Mouse (Mus musculus) C2C12 (cell line): ENCODE measurements around the gene Ppp2r5c. TPM values are rescaled to one million over a fixed set of nuclear protein-coding genes. Genes with fewer than 3 reads are reported as not detected.

ENCODE experiments used
- H3K27me3 ChIP-seq: one replicate; pipeline ENCODE4 v1.6.1; 2011; ENCODE audit not compliant: control insufficient read depth, insufficient read depth, insufficient read length
- H3K36me3 ChIP-seq: one replicate; pipeline ENCODE4 v1.6.1; 2011; ENCODE audit not compliant: control insufficient read depth, insufficient read depth
- H3K4me3 ChIP-seq: one replicate; pipeline ENCODE4 v1.5.1; 2011; ENCODE audit warnings: mild to moderate bottlenecking, control low read depth; ENCODE audit not compliant: poor library complexity, insufficient read depth, severe bottlenecking
- H3K79me2 ChIP-seq: one replicate; pipeline ENCODE4 v1.6.1; 2011; ENCODE audit not compliant: control insufficient read depth, insufficient read depth
- H3K79me3 ChIP-seq: one replicate; pipeline ENCODE4 v1.6.1; 2011; ENCODE audit warnings: low read depth, control low read depth
- H3ac ChIP-seq: one replicate; pipeline ENCODE3; 2011; ENCODE audit warnings: low read depth; ENCODE audit not compliant: control insufficient read depth, insufficient read length
- CEBPB ChIP-seq: IDR thresholded peaks from one replicate; pipeline ENCODE4 v1.6.1; 2011; ENCODE audit warnings: low read depth, mild to moderate bottlenecking, control low read depth, moderate library complexity
- CTCF ChIP-seq: IDR thresholded peaks from one replicate; pipeline ENCODE4 v1.5.1; 2011; ENCODE audit not compliant: control insufficient read depth, insufficient read depth, insufficient read length
- FOSL1 ChIP-seq: IDR thresholded peaks from one replicate; pipeline ENCODE4 v1.8.0; 2011; ENCODE audit warnings: mild to moderate bottlenecking, low read length; ENCODE audit not compliant: poor library complexity, insufficient read depth, severe bottlenecking
- MAX ChIP-seq: IDR thresholded peaks from one replicate; pipeline ENCODE4 v1.6.1; 2011; ENCODE audit warnings: mild to moderate bottlenecking, control low read depth
- MYOD1 ChIP-seq: IDR thresholded peaks from one replicate; pipeline ENCODE4 v1.6.1; 2011; ENCODE audit warnings: low read depth; ENCODE audit not compliant: control insufficient read depth, insufficient read length
- MYOG ChIP-seq: IDR thresholded peaks from one replicate; pipeline ENCODE4 v1.6.1; 2011; ENCODE audit not compliant: control insufficient read depth, insufficient read length; ENCODE audit errors: extremely low read depth
- USF1 ChIP-seq: IDR thresholded peaks from one replicate; pipeline ENCODE4 v1.6.1; 2011; ENCODE audit warnings: low read depth, mild to moderate bottlenecking, control low read depth, moderate library complexity
- polyA plus RNA-seq: library from polyadenylated mRNA; unstranded; fragments of >200 nt; fragmentation: generic; extraction: Trizol; gene quantifications from one replicate; pipeline ENCODE4 v1.2.1, GENCODE M21; 2012; ENCODE audit warnings: missing spikeins

The Ppp2r5c gene
- polyA plus RNA-seq, 1 experiment = 35.5 TPM

DNA sequence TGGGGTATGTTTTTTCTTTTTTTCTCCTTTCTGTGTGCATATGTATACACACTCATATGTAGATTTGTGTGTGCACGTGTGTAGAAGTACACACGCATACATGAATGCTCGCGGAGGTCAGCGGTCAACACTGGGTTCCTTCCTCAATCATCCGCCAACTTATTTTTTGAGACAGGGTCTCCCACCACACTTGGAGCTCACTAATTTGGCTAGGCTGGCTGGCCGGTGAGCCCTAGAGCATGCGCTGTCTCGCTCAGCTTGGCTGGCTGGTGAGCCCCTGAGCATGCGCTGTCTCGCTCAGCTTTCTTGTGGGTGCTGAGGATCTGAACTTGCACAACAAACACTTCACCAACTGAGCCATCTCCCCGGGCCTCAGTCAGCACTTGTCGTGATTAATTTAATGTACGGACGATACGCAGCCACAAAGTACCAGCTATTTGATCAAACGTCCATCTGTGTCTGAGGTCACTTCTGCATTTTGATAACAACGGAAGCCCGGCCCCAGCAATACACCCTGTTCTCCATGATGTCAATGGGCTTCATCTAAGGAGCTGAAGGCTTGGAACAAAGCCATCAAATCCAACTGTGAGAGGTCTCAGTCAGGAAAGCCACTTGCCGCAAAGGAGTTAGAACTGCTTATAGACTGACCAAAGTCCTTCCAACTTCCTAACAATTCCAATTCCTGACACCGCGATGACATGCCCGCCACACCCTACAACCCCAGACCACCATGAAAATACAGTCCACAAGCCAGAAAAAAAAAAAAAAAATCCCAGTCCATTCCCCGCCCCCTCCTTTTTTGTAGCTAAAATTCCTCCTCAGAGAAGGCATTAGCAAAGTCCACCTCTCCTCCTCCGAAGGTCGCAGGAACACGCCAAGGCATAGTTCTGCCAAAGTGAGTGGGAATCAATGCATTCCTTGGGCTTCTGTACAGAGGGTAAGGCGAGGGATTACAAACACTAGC is 29.6 kb upstream of the Ppp2r5c start:
- no peak for TF ChIP-seq MYOG
- TF ChIP-seq MYOD1 = no peak
- no peak for TF ChIP-seq USF1
- no peak for TF ChIP-seq CTCF
- no peak for TF ChIP-seq MAX
- no peak for TF ChIP-seq CEBPB
- no peak for TF ChIP-seq FOSL1

DNA sequence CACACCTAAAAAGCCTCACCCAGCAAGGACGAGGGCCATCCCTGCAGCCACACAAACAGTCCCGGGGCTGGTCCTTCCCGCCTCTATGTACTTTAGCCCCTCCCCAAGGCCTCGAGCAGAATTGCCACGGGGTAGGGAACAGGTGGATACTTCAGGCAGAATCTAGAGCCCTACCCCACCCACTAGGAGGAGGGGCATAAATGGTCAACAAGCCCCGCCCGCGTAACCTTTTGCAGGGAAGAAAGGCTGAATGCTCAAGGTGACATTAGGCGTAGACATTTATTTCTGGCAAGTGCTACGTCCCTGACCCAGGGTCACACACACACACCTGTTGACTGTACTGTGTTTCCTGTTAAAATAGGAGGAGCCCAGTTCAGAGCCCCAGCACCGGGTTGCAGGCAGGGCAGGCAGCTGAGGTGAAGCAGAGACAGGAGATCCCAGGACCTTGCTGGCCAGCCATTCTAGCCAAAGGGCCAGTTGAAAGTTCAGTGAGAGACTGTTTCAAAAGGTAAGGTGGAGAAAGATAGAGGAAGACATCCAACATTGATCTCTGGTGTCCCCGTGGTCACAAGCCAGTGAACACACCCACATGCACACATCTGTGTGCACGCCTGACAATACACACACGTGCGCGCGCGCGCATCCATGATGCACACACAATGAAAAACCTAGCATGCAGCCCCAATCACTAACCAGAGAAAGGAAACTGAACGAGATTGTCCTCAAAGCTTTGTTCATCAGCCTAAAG is 28.8 kb upstream of the Ppp2r5c start:
- Histone ChIP-seq H3ac (no peak overlapping the region), H3K4me3 (no peak overlapping the region), H3K27me3 (peaks cover 10% of the 10 kb centered on the region), H3K79me3 (no peaks in the 10 kb centered on the region), H3K36me3 (no peaks in the 10 kb centered on the region), H3K79me2 (no peaks in the 10 kb centered on the region)
- TF ChIP-seq MYOD1 = no peak
- TF ChIP-seq MAX = no peak
- TF ChIP-seq MYOG = no peak

More for the DNA sequence above, 29.6 kb upstream of the Ppp2r5c start:
- Histone ChIP-seq H3K27me3 (peaks cover 4% of the 10 kb centered on the region), H3K4me3 (no peak overlapping the region), H3ac (no peak overlapping the region), H3K79me3 (no peaks in the 10 kb centered on the region), H3K36me3 (no peaks in the 10 kb centered on the region), H3K79me2 (no peaks in the 10 kb centered on the region)

DNA sequence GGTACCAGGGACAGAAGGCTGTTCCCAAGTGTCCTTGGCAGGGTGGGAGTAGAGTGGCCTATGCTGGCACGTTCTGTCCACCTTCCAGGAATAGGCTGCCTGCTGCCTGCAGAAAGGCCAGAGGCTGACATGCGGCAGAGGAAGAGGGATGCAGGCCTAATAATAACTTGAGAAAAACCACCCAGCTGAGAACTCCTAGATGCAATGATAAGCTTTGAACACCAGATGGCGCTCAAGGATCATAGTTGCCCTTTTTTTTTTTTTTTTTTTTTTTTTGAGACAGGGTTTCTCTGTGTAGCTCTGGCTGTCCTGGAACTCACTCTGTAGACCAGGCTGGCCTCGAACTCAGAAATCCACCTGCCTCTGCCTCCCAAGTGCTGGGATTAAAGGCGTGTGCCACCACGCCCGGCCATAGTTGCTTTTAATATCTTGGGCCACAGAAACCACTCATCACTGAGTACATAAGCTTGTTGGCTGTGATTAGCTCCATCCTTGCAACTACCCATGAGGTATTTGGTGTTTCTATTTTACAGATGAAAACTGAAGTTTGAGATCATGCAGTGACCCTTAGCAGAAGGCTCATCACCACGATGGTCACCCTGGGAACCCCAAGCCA is 28.1 kb upstream of the Ppp2r5c start:
- Histone ChIP-seq H3ac (no peak overlapping the region), H3K36me3 (no peaks in the 10 kb centered on the region), H3K4me3 (no peak overlapping the region), H3K79me3 (no peaks in the 10 kb centered on the region), H3K27me3 (peaks cover 10% of the 10 kb centered on the region), H3K79me2 (no peaks in the 10 kb centered on the region)
- no peak for TF ChIP-seq MYOD1
- no peak for TF ChIP-seq MAX
- no peak for TF ChIP-seq CEBPB
- TF ChIP-seq MYOG = no peak
- no peak for TF ChIP-seq USF1
- TF ChIP-seq CTCF = no peak
- TF ChIP-seq FOSL1 = no peak

DNA sequence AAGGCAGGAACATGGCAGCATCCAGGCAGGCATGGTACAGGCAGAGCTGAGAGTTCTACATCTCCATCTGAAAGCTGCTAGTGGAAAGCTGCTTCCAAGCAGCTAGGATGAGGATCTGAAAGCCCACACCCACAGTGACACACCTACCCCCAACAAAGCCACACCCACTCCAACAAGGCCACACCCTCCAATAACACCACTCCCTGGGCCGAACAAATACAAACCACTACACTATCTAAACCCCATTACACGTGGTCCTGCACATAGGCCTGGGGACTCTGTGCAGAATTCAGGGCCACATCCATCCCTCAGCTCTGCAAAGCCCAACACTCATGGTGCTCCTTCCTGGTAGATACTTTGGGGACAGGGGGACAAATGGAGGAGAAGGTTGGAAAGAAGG is 27.0 kb upstream of the Ppp2r5c start:
- no peaks in the 10 kb centered on the region for H3K36me3 ChIP-seq
- no peak overlapping the region for H3ac ChIP-seq
- no peak overlapping the region for H3K4me3 ChIP-seq
- peaks cover 12% of the 10 kb centered on the region for H3K27me3 ChIP-seq
- no peaks in the 10 kb centered on the region for H3K79me3 ChIP-seq
- TF ChIP-seq MAX (no peak), MYOG (no peak), MYOD1 (no peak), FOSL1 (no peak), CEBPB (no peak), CTCF (no peak), USF1 (no peak)
- no peaks in the 10 kb centered on the region for H3K79me2 ChIP-seq

DNA sequence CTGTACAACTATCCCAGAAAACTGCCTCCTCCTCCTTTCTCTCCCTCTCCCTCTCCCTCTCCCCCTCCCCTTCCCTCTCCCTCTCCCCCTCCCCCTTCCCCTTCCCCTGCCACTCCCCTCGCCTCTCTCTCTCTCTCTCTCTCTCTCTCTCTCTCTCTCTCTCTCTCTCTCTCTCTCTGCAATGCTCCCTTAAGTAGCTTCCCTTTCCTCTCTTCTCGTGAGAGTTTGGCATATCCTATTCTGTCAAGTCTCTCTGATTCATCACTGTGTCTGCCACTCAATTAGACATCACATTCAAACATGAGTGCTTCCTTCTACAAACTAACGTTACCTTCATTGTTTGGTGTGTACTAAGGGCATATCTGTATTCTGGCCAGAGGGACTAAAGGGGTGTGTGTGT is 25.6 kb upstream of the Ppp2r5c start:
- Histone ChIP-seq H3K36me3 (no peaks in the 10 kb centered on the region), H3K79me3 (no peaks in the 10 kb centered on the region), H3K79me2 (no peaks in the 10 kb centered on the region), H3K27me3 (peaks cover 14% of the 10 kb centered on the region), H3ac (no peak overlapping the region), H3K4me3 (no peak overlapping the region)
- TF ChIP-seq USF1 = no peak
- no peak for TF ChIP-seq CEBPB
- TF ChIP-seq MYOG = no peak
- no peak for TF ChIP-seq MAX
- TF ChIP-seq CTCF = no peak
- TF ChIP-seq MYOD1 = no peak
- TF ChIP-seq FOSL1 = no peak
